Comparison of ENCODE assay signal across 8 mouse cellular contexts in genomic region chr2:131053851-131054645, GRCm38 (mm10). TPM values are rescaled to one million over a fixed set of nuclear protein-coding genes. Genes with fewer than 3 reads are reported as not detected.
DNase-seq lines count a peak whose midpoint lies in the region; ATAC-seq lines count a peak whose summit lies in the region.

No protein-coding gene starts in this region.

- H3K27me3 ChIP-seq in kidney, embryonic 14.5 days (ENCODE audit: control insufficient read depth, insufficient read depth, low read length), result peaks cover 50% of the 10 kb centered on the region
- peaks cover 88% of the 10 kb centered on the region for H3K27me3 ChIP-seq in embryonic facial prominence, embryonic 10.5 days (replicated peaks; ENCODE audit: low read depth, poor library complexity, severe bottlenecking)
- peaks cover 62% of the 10 kb centered on the region for H3K27me3 ChIP-seq in neural tube, embryonic 13.5 days

- H3K9me3 ChIP-seq in kidney, embryonic 14.5 days (ENCODE audit: control insufficient read depth, low read length), result no peaks in the 10 kb centered on the region
- H3K9me3 ChIP-seq in embryonic facial prominence, embryonic 10.5 days, result no peaks in the 10 kb centered on the region
- no peaks in the 10 kb centered on the region for H3K9me3 ChIP-seq in neural tube, embryonic 13.5 days

- H3K9ac ChIP-seq in kidney, embryonic 14.5 days (ENCODE audit: low read depth, low read length), result 0 out of 2 replicates have a peak overlapping the region, but pooled peaks have one; percentile 8
- H3K9ac ChIP-seq in neural tube, embryonic 13.5 days, result peak overlapping the region; percentile 51

- H3K27ac ChIP-seq in kidney, embryonic 14.5 days (ENCODE audit: low read depth, low read length), result no peak overlapping the region
- H3K27ac ChIP-seq in embryonic facial prominence, embryonic 10.5 days (replicated peaks), result no peak overlapping the region; the same call in 1 of the 2 replicates
- H3K27ac ChIP-seq in neural tube, embryonic 13.5 days (replicated peaks), result no peak overlapping the region

- H3K4me3 ChIP-seq in kidney, embryonic 14.5 days (ENCODE audit: low read length), result peak overlapping the region; percentile 31
- peak overlapping the region; percentile 53 for H3K4me3 ChIP-seq in embryonic facial prominence, embryonic 10.5 days
- peak overlapping the region; percentile 32 for H3K4me3 ChIP-seq in neural tube, embryonic 13.5 days

- WGBS in kidney, embryonic 14.5 days, result 1% methylated on average over 45 of the region's 45 CpGs
- 2% methylated on average over 45 of the region's 45 CpGs for WGBS in embryonic facial prominence, embryonic 10.5 days
- 1% methylated on average over 45 of the region's 45 CpGs for WGBS in neural tube, embryonic 13.5 days

- H3K4me2 ChIP-seq in kidney, embryonic 14.5 days (replicated peaks; ENCODE audit: low read depth, low read length), result peak overlapping the region; percentile 39
- H3K4me2 ChIP-seq in neural tube, embryonic 13.5 days, result peak overlapping the region; percentile 56

- no peaks in the 10 kb centered on the region for H3K36me3 ChIP-seq in kidney, embryonic 14.5 days (ENCODE audit: control insufficient read depth, insufficient read depth, low read length)
- H3K36me3 ChIP-seq in embryonic facial prominence, embryonic 10.5 days (replicated peaks), result no peaks in the 10 kb centered on the region
- no peaks in the 10 kb centered on the region for H3K36me3 ChIP-seq in neural tube, embryonic 13.5 days

- DNase-seq in kidney, postnatal 10 days, result no peak
- peak; percentile 68 for DNase-seq in embryonic facial prominence, embryonic 10.5 days (ENCODE audit: low spot score)
- peak; percentile 28 for DNase-seq in induced T-regulatory cell, adult 2 months (ENCODE audit: low read depth)
- DNase-seq in cerebellum, postnatal 14 days, result no peak
- DNase-seq in cerebellum, adult 11 months, result no peak
- no peak for DNase-seq in Muller cell, postnatal 12 days (ENCODE audit: inconsistent ontology term)

- peaks cover 13% of the 10 kb centered on the region; the same call in 1 of the 2 replicates for H3K4me1 ChIP-seq in kidney, embryonic 14.5 days (ENCODE audit: control insufficient read depth, insufficient read depth, low read length)
- H3K4me1 ChIP-seq in embryonic facial prominence, embryonic 10.5 days, result peaks cover 37% of the 10 kb centered on the region
- H3K4me1 ChIP-seq in neural tube, embryonic 13.5 days (replicated peaks), result peaks cover 29% of the 10 kb centered on the region

- no peak for ATAC-seq in kidney, embryonic 14.5 days (ENCODE audit: low FRiP score, low TSS enrichment)
- no peak; the same call in 1 of the 2 replicates for ATAC-seq in neural tube, embryonic 13.5 days (ENCODE audit: low read depth)

RNA-seq across cellular contexts. Expression of gene Adam33, which starts 9.6 kb away (rescaled TPM):
- 0.89 and 1.0 TPM in 2 replicates for polyA plus RNA-seq in kidney, embryonic 14.5 days (2014; fragmentation: Nextera tagmentation; extraction: Ambion mirVana)
- 0.64 and 1.0 TPM in 2 replicates for polyA plus RNA-seq in embryonic facial prominence, embryonic 10.5 days (2016; fragmentation: Nextera tagmentation; extraction: Ambion mirVana)
- polyA plus RNA-seq in neural tube, embryonic 13.5 days (2015; fragmentation: Nextera tagmentation; extraction: Ambion mirVana), result 0.59 and 1.3 TPM in 2 replicates

RNA-seq across cellular contexts. Expression of gene Gfra4, which starts 11.2 kb away (rescaled TPM):
- polyA plus RNA-seq in kidney, embryonic 14.5 days (2014; fragmentation: Nextera tagmentation; extraction: Ambion mirVana), result 17.2 and 17.8 TPM in 2 replicates
- polyA plus RNA-seq in embryonic facial prominence, embryonic 10.5 days (2016; fragmentation: Nextera tagmentation; extraction: Ambion mirVana), result 5.6 and 7.2 TPM in 2 replicates
- polyA plus RNA-seq in neural tube, embryonic 13.5 days (2015; fragmentation: Nextera tagmentation; extraction: Ambion mirVana), result 21.3 and 21.8 TPM in 2 replicates

RNA-seq across cellular contexts. Expression of gene Siglec1, which starts 32.5 kb away (rescaled TPM):
- polyA plus RNA-seq in kidney, embryonic 14.5 days (2014; fragmentation: Nextera tagmentation; extraction: Ambion mirVana), result 0.27 and 0.47 TPM in 2 replicates
- polyA plus RNA-seq in embryonic facial prominence, embryonic 10.5 days (2016; fragmentation: Nextera tagmentation; extraction: Ambion mirVana), result 0.06 and 0.16 TPM in 2 replicates
- polyA plus RNA-seq in neural tube, embryonic 13.5 days (2015; fragmentation: Nextera tagmentation; extraction: Ambion mirVana), result 0.13 and 0.36 TPM in 2 replicates

Comparison
In these comparisons a context has a peak if more than half of its experiments do, and no peak if none do; other contexts are left out.
1. DNase-seq: peak in embryonic facial prominence, embryonic 10.5 days (single experiment) and induced T-regulatory cell, adult 2 months (single experiment); none in kidney, postnatal 10 days (single experiment), cerebellum, postnatal 14 days (0 of 2), cerebellum, adult 11 months (single experiment) and Muller cell, postnatal 12 days (single experiment).
2. Peak in every context shown above with its lines, with median percentiles within 50 percentile points of each other: H3K4me3 ChIP-seq.